Mouse (Mus musculus): Measurements from ENCODE around the gene Spty2d1.

Spty2d1 gene

DNA sequence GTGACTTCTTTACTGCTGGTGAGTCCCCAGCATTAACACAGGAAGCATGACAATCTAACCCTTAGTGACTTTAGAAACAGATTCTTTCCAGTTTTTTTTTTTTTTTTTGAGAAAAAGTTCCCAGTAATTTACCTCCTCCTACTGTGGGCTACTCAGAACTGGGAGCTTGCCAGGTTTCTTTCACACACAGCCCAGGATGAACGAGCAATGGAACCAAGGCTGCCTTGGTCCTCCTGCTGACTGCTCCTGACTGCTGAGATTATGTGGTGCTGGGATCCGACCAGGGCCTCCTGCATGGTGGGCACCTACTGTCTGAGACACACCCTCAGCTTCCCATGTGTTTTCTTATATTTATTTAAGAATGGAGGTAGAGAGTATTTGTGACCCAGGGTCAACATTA lies 21.1 kb downstream of the Spty2d1 start:
- DNase-seq (ENCODE audit: low spot score) = no peak

DNA sequence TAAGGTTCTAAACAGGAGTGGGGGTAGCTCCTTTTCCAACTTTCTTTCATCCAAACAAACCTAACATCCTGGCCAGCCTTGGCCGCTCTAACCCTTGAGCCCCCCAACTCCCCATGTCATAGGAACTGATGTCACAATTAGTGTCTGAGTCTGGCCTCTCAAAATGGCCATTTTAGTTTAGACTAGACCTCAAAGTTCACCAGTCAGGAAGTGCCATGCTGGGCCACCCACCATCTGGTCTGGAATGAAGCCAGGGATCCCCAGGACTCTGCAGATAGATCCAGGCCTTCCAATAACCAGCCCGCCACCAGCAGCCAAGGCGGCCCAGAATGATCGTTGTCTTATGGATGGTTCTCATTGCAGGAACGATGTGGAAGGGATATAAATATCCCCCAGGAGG lies 21.6 kb downstream of the Spty2d1 start:
- no peak for DNase-seq (ENCODE audit: low spot score)

DNA sequence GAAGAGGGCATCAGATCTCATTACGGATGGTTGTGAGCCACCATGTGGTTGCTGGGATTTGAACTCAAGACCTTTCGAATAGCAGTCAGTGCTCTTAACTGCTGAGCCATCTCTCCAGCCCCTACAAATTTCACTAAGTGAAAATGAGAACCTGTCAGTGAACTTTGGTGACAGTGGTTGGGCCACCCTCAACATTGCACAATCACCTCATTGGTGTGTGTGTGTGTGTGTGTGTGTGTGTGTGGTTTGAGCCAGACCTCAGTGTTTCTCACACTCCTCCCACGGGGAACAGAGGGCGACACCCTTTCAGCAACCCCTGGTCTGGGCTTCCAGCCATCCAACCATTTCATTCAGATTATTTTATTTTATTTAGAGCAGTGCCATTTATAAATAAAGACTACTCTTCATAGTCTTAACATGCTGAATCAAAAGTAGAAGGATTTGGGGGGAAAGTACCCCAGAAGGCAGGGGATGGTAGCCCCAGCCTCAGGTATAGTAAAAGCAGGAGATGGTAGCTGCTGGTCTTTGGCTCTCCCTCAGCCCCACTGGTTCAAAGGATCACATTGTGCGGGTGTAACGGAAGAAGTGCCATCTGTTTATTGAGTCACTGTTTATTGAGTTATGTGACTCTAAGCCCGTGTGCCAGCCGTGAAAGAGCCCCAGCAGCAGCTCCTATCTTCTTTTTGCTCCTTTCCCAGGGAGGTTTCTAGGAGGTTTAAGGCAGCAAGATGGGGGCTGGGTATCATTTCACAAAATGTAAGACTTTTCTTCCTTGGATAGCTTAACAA lies 22.3 kb downstream of the Spty2d1 start:
- DNase-seq (ENCODE audit: low spot score) = no peak

DNA sequence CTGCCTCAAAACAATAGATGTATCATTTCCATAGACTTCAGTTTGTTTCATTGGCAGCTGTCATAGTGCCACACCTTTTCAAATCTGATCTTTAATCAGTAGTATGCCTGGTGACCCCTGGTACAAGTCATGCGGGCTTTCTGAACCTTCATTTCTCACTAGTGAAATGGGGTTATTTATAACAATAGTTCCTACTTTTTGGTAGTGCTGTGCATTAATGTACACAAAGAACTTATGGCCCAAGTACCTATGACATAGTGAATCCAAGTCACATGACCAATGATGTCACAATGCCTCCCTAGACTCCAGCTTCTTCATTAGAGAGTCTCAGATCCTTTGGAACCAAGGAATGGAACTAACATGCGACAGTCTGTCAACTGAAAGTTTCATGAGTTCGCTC lies 24.9 kb downstream of the Spty2d1 start, which contains the start of gene Gm9999:
Gm9999 (plus strand) TSS at position 301 of the 400 bp plus-strand sequence.
- no peak for DNase-seq (ENCODE audit: low spot score)

DNA sequence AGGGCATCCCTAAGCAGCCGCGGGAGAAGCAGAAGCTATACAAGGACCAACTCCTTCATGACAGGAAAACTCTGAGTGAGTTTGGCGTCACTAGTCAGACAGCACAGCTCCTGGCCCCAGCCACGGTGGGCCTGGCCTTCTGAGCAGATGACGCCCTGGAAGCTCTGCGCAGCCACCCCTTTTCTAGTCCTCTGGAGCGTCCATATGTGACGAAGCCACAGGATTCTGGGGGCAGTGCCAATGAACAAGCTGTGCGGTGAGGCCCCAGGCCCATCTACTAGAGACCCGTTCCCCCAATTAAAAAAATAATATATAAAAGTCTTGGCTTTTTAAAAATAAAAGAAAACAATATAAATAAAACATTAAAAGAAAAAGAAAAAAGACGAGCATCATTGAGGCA lies 32.8 kb downstream of the Spty2d1 start:
- DNase-seq (ENCODE audit: low spot score) = no peak

DNA sequence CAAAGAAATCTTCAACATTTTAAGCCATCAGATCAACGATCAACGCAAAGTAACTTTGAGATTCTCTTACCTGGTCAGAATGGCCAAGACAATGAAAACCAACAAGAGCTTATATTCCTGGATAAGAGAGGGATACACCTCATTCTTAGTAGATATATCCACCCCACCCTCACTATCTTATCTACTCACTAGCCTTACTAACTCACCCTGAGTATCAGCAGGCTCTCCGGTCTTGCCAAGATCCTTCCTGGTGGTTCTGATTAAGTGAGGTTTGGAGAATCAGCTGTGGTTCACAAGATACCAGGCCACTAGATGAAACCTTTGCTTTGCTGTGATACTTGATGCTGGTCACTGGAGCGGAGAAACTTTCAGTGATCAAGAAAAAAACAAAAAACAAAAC lies 33.6 kb downstream of the Spty2d1 start:
- no peak for DNase-seq (ENCODE audit: low spot score)

DNA sequence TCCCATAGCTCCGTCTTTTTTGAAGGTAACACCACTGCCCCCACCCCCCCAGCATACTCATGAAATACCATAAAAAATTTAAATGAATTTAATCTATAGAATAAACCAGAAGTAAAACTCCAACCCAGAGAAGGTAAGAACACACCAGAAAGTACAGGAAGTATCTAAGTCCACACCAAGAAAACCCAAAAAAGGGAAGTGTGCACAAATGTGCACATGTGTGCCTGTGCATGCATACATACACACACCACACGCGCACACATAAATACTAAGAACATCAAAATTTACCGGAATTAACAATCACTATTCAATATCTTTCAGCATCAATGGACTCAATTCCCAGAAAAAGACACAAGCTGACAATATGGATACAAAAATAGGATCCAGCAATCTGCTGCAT lies 38.3 kb downstream of the Spty2d1 start:
- DNase-seq (ENCODE audit: low spot score) = no peak

DNA sequence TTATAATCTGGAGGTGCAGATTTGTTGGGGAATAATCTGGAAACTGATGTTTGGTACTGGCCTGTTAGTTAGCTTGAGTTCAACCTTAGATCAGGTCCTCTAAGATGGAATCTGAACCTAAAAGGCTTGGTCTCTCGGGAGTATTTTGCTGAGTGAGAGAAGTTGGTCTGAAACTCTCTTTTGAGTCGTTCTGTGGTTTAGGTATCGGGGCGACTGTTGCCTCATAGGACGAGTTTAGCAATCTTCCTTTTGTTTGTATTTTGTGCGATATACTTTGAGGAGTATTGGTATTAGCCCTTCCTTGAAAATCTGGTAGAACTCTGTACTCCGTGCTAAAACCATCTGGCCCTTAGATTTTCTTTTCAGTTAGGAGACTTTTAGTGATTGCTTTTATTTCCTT lies 44.1 kb downstream of the Spty2d1 start:
- DNase-seq (ENCODE audit: low spot score) = no peak

DNA sequence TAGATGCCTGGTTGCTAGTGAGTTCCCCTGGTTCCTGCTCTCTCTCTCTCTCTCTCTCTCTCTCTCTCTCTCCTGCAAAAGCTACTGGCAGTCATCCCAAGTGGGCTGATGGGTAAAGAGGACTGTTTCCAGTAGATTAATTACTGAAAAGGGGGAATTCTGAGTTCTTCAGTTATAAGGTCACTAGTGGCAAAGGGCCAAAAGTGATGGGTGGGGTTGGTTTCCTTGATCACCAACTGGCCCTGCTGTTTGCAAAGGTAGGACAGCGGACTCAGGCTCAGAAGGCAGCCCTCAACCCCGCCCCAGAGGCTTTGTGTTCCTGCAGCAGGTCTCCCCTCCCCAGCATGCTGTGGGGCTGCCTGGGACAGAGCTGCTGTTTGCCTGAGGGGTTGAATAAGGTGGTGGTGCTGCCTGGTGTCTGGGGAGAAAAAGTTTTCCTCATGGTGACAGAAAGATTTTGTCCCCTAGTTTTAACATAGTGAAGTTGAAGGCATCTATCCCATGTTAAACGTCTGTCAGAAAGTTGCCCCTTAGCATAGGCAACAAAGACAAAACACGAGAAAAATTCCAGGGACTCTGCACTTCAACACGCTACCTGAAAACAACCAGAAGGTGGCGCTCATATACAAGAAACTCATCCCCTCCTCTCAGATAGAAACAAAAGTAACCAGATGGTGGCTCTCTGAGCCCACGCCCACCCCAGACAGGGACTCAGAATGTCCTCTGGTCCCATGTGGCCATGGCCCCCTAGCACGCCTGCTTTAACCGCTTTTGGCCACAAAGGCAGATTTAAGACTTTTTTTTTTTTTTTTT lies 45.2 kb downstream of the Spty2d1 start:
- DNase-seq (ENCODE audit: low spot score) = no peak

DNA sequence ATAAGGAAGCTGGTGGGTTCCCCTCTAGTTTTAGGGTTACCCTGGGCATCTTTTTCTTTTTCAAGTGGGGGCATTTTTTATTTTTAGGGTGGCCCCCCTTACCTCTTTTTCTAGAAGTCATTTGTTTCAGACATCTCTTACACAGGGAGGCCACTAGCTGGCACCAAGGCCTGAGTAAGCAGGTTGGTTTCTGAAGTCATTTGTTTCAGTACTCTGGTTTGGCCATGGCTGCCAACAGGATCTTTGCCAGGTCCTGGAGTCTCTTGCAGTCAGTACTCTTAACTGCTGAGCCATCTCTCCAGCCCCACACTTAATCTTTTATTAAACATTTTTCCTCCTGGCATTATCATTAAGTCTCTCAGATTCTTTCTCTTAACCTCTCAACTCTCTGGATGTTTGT lies 46.1 kb downstream of the Spty2d1 start:
- no peak for DNase-seq (ENCODE audit: low spot score)

DNA sequence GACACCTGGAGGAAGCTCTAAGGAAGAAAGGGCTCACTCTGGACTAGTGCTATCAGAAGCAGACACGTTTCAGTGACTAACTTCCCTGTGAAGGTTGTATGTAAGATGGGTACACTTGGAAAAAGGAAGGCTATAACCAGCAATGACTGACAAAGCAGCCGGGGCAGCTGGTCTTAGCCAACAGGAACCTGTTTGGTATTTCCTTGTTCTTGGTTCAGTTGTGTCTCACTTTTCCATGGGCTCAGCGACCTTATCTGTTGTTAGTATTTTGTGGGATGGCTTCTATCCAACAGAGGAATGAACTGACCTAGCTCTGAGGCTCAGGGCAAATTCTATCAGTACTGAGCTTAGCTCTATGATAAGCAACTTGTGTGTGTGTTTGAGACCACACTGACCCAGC lies 47.2 kb downstream of the Spty2d1 start:
- DNase-seq (ENCODE audit: low spot score) = no peak

DNA sequence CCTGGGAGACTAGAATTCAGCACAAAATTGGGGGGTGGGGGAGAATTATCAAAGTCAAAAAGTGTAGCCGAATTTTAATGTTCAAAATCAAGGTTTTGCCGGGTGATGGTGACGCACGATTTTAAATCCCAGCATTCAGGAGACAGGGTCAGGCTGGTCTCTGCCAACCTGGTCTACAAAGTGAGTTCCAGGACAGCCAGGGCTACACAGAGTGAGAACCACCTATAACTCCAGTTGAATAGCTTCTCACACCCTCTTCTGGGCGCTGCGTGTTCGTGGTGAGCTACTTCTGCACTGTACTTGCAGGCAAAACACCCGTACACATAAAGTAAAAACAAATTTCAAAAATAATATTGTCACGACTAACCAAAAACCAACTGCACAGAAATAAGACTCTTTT lies 49.4 kb downstream of the Spty2d1 start:
- no peak for DNase-seq (ENCODE audit: low spot score)

DNA sequence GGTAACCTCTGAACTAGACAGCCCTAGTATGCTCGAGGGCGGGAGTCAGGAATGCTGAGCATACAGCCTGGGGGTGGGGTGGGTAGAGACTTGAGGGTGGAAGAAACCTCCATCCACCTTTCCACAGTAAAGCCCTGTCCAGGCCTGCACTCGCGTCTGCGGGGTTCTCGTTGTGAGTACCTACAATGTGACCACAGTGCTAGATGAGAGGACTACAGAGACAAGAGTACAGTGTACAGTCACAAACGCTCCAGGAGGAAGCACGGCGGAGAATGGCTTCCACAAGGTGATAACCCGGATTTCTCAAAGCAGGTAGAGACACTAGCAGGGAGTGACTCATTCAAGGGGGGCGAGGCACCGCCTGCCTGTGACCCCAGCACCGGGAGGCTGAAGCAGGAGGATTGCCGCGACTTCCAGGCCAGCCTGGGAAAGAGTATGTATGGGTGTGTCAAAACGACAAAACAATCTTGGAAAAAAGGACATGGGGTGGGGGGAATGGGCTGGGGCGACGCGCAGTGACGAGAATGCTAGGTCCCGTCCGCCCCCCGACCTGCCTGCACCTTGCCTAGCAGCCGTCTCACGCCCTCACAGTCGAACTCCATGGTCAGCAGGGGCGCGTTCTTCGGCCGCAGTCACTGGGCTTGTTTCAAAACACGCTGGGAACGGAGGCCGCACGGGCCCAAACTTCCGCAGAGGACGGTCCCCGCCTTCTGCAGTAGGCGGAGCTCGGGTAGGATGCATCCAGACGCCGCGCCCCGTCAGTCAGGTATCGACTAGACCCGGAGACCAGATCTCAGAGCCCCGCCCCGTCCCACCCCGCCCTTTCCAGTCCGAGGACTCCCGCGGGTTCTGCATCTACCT lies 50.1 kb downstream of the Spty2d1 start, which contains the start of gene Uevld:
Uevld (minus strand) TSS at position 697 of the 861 bp plus-strand sequence.
- DNase-seq (ENCODE audit: low spot score) = peak; percentile 81

All from urinary bladder, postnatal 10 days (tissue).